Mouse (Mus musculus): ENCODE data around the gene Sprn. TPM values are rescaled to one million over a fixed set of nuclear protein-coding genes. Genes with fewer than 3 reads are reported as not detected.
"Not testable (repeated sequence)": the region's sequence is repeated elsewhere in the genome, so short reads cannot be mapped to it uniquely, and the experiment has no call there.

Sprn gene
- total RNA-seq, 2 experiments from 2014 or later, result 0.07 TPM; not detected in 1

- no peak for DNase-seq (ENCODE audit: low spot score)
Measured at GRCm38 (mm10) chr7:140153383-140153782, 1.3 kb downstream of the Sprn start.

- no peak for DNase-seq (ENCODE audit: low spot score)
Measured at GRCm38 (mm10) chr7:140144550-140144949, 10.1 kb downstream of the Sprn start.

- peak; percentile 70 for DNase-seq (ENCODE audit: low spot score)
Measured at GRCm38 (mm10) chr7:140141350-140141749, 13.3 kb downstream of the Sprn start.

- no peak for DNase-seq (ENCODE audit: low spot score)
Measured at GRCm38 (mm10) chr7:140138021-140138310, 16.7 kb downstream of the Sprn start.

- DNase-seq (ENCODE audit: low spot score), result peak; percentile 95
Measured at GRCm38 (mm10) chr7:140137135-140138020, 17.3 kb downstream of the Sprn start, which contains the start of gene Mtg1. Mtg1 (plus strand) TSS chr7:140137564.

GRCm38 (mm10) chr7:140135106-140135770, 19.4 kb downstream of the Sprn start:
- no peak for DNase-seq (ENCODE audit: low spot score)

GRCm38 (mm10) chr7:140134033-140134432, 20.6 kb downstream of the Sprn start:
- not testable (repeated sequence) for DNase-seq (ENCODE audit: low spot score)

GRCm38 (mm10) chr7:140132184-140132583, 22.5 kb downstream of the Sprn start:
- not testable (repeated sequence) for DNase-seq (ENCODE audit: low spot score)

GRCm38 (mm10) chr7:140127911-140128310, 26.8 kb downstream of the Sprn start:
- no peak for DNase-seq (ENCODE audit: low spot score)

GRCm38 (mm10) chr7:140126934-140127333, 27.7 kb downstream of the Sprn start:
- no peak for DNase-seq (ENCODE audit: low spot score)

GRCm38 (mm10) chr7:140126022-140126350, 28.7 kb downstream of the Sprn start:
- no peak for DNase-seq (ENCODE audit: low spot score)

GRCm38 (mm10) chr7:140125278-140126021, 29.2 kb downstream of the Sprn start:
- peak; percentile 96 for DNase-seq (ENCODE audit: low spot score)

- DNase-seq (ENCODE audit: low spot score), result no peak
Measured at GRCm38 (mm10) chr7:140124382-140124781, 30.3 kb downstream of the Sprn start.

GRCm38 (mm10) chr7:140122765-140123164, 31.9 kb downstream of the Sprn start:
- no peak for DNase-seq (ENCODE audit: low spot score)

GRCm38 (mm10) chr7:140121338-140121910, 33.3 kb downstream of the Sprn start:
- DNase-seq (ENCODE audit: low spot score), result no peak

- DNase-seq (ENCODE audit: low spot score), result no peak
Measured at GRCm38 (mm10) chr7:140120484-140120883, 34.2 kb downstream of the Sprn start.

- DNase-seq (ENCODE audit: low spot score), result peak; percentile 93
Measured at GRCm38 (mm10) chr7:140116329-140117054, 38.2 kb downstream of the Sprn start, which contains the start of gene Echs1. Echs1 (minus strand) TSS chr7:140116476.

- DNase-seq (ENCODE audit: low spot score), result peak; percentile 67
Measured at GRCm38 (mm10) chr7:140115583-140116328, 38.9 kb downstream of the Sprn start, which contains the start of gene Paox. Paox (plus strand) TSS chr7:140115799.

GRCm38 (mm10) chr7:140111943-140112342, 42.7 kb downstream of the Sprn start:
- no peak for DNase-seq (ENCODE audit: low spot score)

GRCm38 (mm10) chr7:140104009-140104408, 50.7 kb downstream of the Sprn start:
- no peak for DNase-seq (ENCODE audit: low spot score)
